In genomic region chr9:29516688-29517087, GRCm38 (mm10) we compare ENCODE assay signal across 21 mouse cellular contexts.
DNase-seq lines count a peak whose midpoint lies in the region; ATAC-seq lines count a peak whose summit lies in the region.
"Had no signal": no experiment of that assay in that cellular context is flagged by ENCODE, and none has a peak within 500 bp of the region (broad histone marks: within the 10 kb centered on the region; RNA-seq: fewer than 3 reads in every experiment).

No protein-coding gene starts in this region.

- WGBS in midbrain, embryonic 14.5 days: 56% methylated on average over 2 of the region's 2 CpGs
- WGBS in midbrain, embryonic 10.5 days: 77% methylated on average over 2 of the region's 2 CpGs

- H3K9ac ChIP-seq in midbrain, embryonic 14.5 days (replicated peaks; ENCODE audit: low read length): no peak overlapping the region
- H3K9ac ChIP-seq: embryonic facial prominence, embryonic 12.5 days; heart, embryonic 15.5 days; hindbrain, embryonic 15.5 days; limb, embryonic 13.5 days; liver, embryonic 15.5 days; neural tube, embryonic 12.5 days had no signal

- peak; percentile 29 for DNase-seq in adrenal gland, adult 2 months
- DNase-seq in adrenal gland, postnatal 4 days (ENCODE audit: low spot score in 2 of 2): no peak
- peak; percentile 34 for DNase-seq in midbrain, embryonic 14.5 days
- DNase-seq in midbrain, embryonic 10.5 days (ENCODE audit: low spot score): no peak
- peak; percentile 50 to 54 for DNase-seq in cerebellum, postnatal 10 days
- peak; percentile 49 for DNase-seq in retina, postnatal 1 day
- DNase-seq in heart, postnatal 36 days: no peak
- DNase-seq: kidney, adult 11 months; kidney, postnatal 10 days; thymus, postnatal 14 days had no signal

- peaks cover 15% of the 10 kb centered on the region for H3K4me1 ChIP-seq in midbrain, embryonic 14.5 days (ENCODE audit: control insufficient read depth, insufficient read depth, low read length)
- peaks cover 17% of the 10 kb centered on the region for H3K4me1 ChIP-seq in midbrain, embryonic 10.5 days
- H3K4me1 ChIP-seq: embryonic facial prominence, embryonic 12.5 days; heart, embryonic 15.5 days; limb, embryonic 13.5 days; liver, embryonic 15.5 days; neural tube, embryonic 12.5 days had no signal

- H3K9me3 ChIP-seq in midbrain, embryonic 14.5 days (ENCODE audit: control insufficient read depth, low read length): no peaks in the 10 kb centered on the region
- 0 out of 2 replicates have a peak, but pooled peaks cover 2% of the 10 kb centered on the region for H3K9me3 ChIP-seq in midbrain, embryonic 10.5 days (replicated peaks)
- H3K9me3 ChIP-seq: embryonic facial prominence, embryonic 12.5 days; heart, embryonic 15.5 days; hindbrain, embryonic 15.5 days; limb, embryonic 13.5 days; liver, embryonic 15.5 days; neural tube, embryonic 12.5 days had no signal

- no peaks in the 10 kb centered on the region; the same call in 1 of the 2 replicates for H3K27me3 ChIP-seq in midbrain, embryonic 14.5 days (ENCODE audit: control insufficient read depth, insufficient read depth, low read length)
- H3K27me3 ChIP-seq in midbrain, embryonic 10.5 days (ENCODE audit: low read depth, poor library complexity, severe bottlenecking): peaks cover 18% of the 10 kb centered on the region
- H3K27me3 ChIP-seq: embryonic facial prominence, embryonic 12.5 days; heart, embryonic 15.5 days; hindbrain, embryonic 15.5 days; limb, embryonic 13.5 days; liver, embryonic 15.5 days; neural tube, embryonic 12.5 days had no signal

- no peaks in the 10 kb centered on the region for H3K36me3 ChIP-seq in midbrain, embryonic 14.5 days (ENCODE audit: control insufficient read depth, insufficient read depth, low read length)
- H3K36me3 ChIP-seq in midbrain, embryonic 10.5 days: no peaks in the 10 kb centered on the region
- H3K36me3 ChIP-seq: embryonic facial prominence, embryonic 12.5 days; G1E; heart, embryonic 15.5 days; hindbrain, embryonic 15.5 days; limb, embryonic 13.5 days; liver, embryonic 15.5 days; neural tube, embryonic 12.5 days had no signal

- no peak overlapping the region for H3K4me3 ChIP-seq in midbrain, embryonic 14.5 days (replicated peaks; ENCODE audit: low read depth, low read length)
- no peak overlapping the region for H3K4me3 ChIP-seq in midbrain, embryonic 10.5 days
- H3K4me3 ChIP-seq: embryonic facial prominence, embryonic 12.5 days; heart, embryonic 15.5 days; hindbrain, embryonic 15.5 days; limb, embryonic 13.5 days; liver, embryonic 15.5 days; neural tube, embryonic 12.5 days had no signal

- no peak overlapping the region for H3K4me2 ChIP-seq in midbrain, embryonic 14.5 days (ENCODE audit: low read length)
- H3K4me2 ChIP-seq: embryonic facial prominence, embryonic 12.5 days; heart, embryonic 15.5 days; hindbrain, embryonic 15.5 days; limb, embryonic 13.5 days; liver, embryonic 15.5 days; neural tube, embryonic 12.5 days had no signal

- H3K27ac ChIP-seq in midbrain, embryonic 14.5 days (replicated peaks; ENCODE audit: low read depth, low read length): 0 out of 2 replicates have a peak overlapping the region, but pooled peaks have one; percentile 32
- H3K27ac ChIP-seq in midbrain, embryonic 10.5 days (replicated peaks): no peak overlapping the region
- H3K27ac ChIP-seq: embryonic facial prominence, embryonic 12.5 days; heart, embryonic 15.5 days; hindbrain, embryonic 15.5 days; limb, embryonic 13.5 days; liver, embryonic 15.5 days; neural tube, embryonic 12.5 days had no signal

- intact Hi-C loops in heart, postnatal 36 days (cut with DNase I): no loop called here

- no peak for ATAC-seq in midbrain, embryonic 14.5 days (ENCODE audit: low FRiP score, low TSS enrichment)
- no peak for ATAC-seq in monocyte, adult 5-6 weeks (replicated peaks; ENCODE audit: insufficient number of reproducible peaks, low FRiP score, low TSS enrichment, poor library complexity, severe bottlenecking)
- ATAC-seq: CD4-positive, CD25-positive, alpha-beta regulatory T cell, adult 4 months; forebrain, embryonic 16.5 days; lung, postnatal 0 days had no signal

Comparison
In these comparisons a context has a peak if more than half of its experiments do, and no peak if none do; other contexts are left out.
1. DNase-seq: peak in adrenal gland, adult 2 months (single experiment), midbrain, embryonic 14.5 days (single experiment), cerebellum, postnatal 10 days (2 of 2) and retina, postnatal 1 day (single experiment); none in adrenal gland, postnatal 4 days (0 of 2), midbrain, embryonic 10.5 days (single experiment) and heart, postnatal 36 days (0 of 2).